20 mouse cellular contexts compared by ENCODE assay signal in the genomic region with DNA sequence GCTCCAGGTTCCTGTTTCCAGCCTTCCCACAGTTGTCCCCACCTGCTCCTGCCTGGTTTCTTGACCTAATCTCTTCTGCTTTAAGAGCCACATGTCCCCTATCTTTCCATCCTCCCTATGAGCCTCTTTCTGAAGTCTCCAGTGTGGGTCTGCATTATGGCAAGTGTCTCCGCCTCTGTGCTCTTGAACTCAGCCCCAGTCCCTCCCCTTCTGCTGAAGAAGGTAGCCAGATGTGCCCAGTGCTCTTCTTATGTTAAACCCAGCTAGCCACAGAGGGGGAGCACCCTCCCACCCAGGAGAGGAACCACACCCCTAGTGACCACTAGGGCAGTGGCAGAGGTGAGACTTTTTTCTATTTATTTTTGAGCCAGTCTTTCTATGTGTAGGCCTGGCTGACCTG. TPM values are rescaled to one million over a fixed set of nuclear protein-coding genes. Genes with fewer than 3 reads are reported as not detected.
A peak's percentile ranks its signal among the peaks of the same experiment; 100 is the strongest.
DNase-seq lines count a peak whose midpoint lies in the region; ATAC-seq and TF ChIP-seq lines count a peak whose summit lies in the region.
"Had no signal": no experiment of that assay in that cellular context is flagged by ENCODE, and none has a peak within 500 bp of the region (broad histone marks: within the 10 kb centered on the region; RNA-seq: fewer than 3 reads in every experiment).

No protein-coding gene starts in this region.

- H3K4me1 ChIP-seq in heart, embryonic 10.5 days: peaks cover 34% of the 10 kb centered on the region
- peaks cover 4% of the 10 kb centered on the region; the same call in 1 of the 2 replicates for H3K4me1 ChIP-seq in lung, embryonic 14.5 days (ENCODE audit: insufficient read depth)

- no peak overlapping the region for H3K4me3 ChIP-seq in heart, embryonic 10.5 days
- H3K4me3 ChIP-seq in lung, embryonic 14.5 days (ENCODE audit: low read depth, low read length): no peak overlapping the region
- H3K4me3 ChIP-seq: embryonic facial prominence, embryonic 15.5 days; erythroblast, embryonic 14.5 days; forebrain, embryonic 10.5 days; gastrocnemius, adult 2 months; heart, embryonic 13.5 days had no signal

- H3K27me3 ChIP-seq in heart, embryonic 10.5 days (ENCODE audit: insufficient read depth, poor library complexity, severe bottlenecking): no peaks in the 10 kb centered on the region
- H3K27me3 ChIP-seq in lung, embryonic 14.5 days (ENCODE audit: insufficient read depth, low read length): no peaks in the 10 kb centered on the region
- H3K27me3 ChIP-seq: embryonic facial prominence, embryonic 15.5 days; heart, embryonic 13.5 days; Patski had no signal

- 0 out of 2 replicates have a peak overlapping the region, but pooled peaks have one; percentile 16 for H3K27ac ChIP-seq in heart, embryonic 10.5 days
- no peak overlapping the region for H3K27ac ChIP-seq in lung, embryonic 14.5 days (ENCODE audit: low read depth)
- H3K27ac ChIP-seq: embryonic facial prominence, embryonic 15.5 days; forebrain, embryonic 10.5 days; gastrocnemius, adult 2 months; heart, embryonic 13.5 days; hindbrain, embryonic 14.5 days had no signal

- WGBS in heart, embryonic 10.5 days: 75% methylated on average over 1 of the region's 1 CpGs
- WGBS in lung, embryonic 14.5 days: 76% methylated on average over 1 of the region's 1 CpGs

- no peak for DNase-seq in heart, embryonic 10.5 days (ENCODE audit: low spot score)
- no peak for DNase-seq in heart, postnatal 4 days
- DNase-seq in lung, embryonic 14.5 days: no peak
- DNase-seq in lung, postnatal 14 days: no peak
- DNase-seq in R1 (ENCODE audit: low read depth, low spot score): peak; percentile 62
- no peak for DNase-seq in left cerebral cortex, adult 18-20 months (ENCODE audit: low spot score in 2 of 2)
- no peak for DNase-seq in thymus, postnatal 14 days
- DNase-seq in layer of hippocampus, adult 9-11 months: no peak
- DNase-seq: adrenal gland, adult 8-10 months; adrenal gland, postnatal 36 days; cerebellum, adult 2 months; gastrocnemius, adult 2 months; gastrocnemius, postnatal 25 days had no signal

- no peak for ATAC-seq in lung, embryonic 14.5 days (ENCODE audit: insufficient read depth)
- ATAC-seq: forebrain, embryonic 14.5 days; Patski had no signal

- H3K9me3 ChIP-seq in heart, embryonic 10.5 days: no peaks in the 10 kb centered on the region
- no peaks in the 10 kb centered on the region for H3K9me3 ChIP-seq in lung, embryonic 14.5 days (ENCODE audit: low read depth, low read length)
- H3K9me3 ChIP-seq: embryonic facial prominence, embryonic 15.5 days; forebrain, embryonic 10.5 days; heart, embryonic 13.5 days had no signal

- H3K4me2 ChIP-seq in lung, embryonic 14.5 days: no peak overlapping the region
- H3K4me2 ChIP-seq: embryonic facial prominence, embryonic 15.5 days; heart, embryonic 13.5 days; hindbrain, embryonic 14.5 days had no signal

- H3K9ac ChIP-seq in lung, embryonic 14.5 days: no peak overlapping the region
- H3K9ac ChIP-seq: embryonic facial prominence, embryonic 15.5 days; heart, embryonic 13.5 days; hindbrain, embryonic 14.5 days had no signal

- TF ChIP-seq CTCF in lung, embryonic 14.5 days (IDR thresholded peaks at IDR 0.05; ENCODE audit: low read depth): 0 out of 2 replicates have a peak, but pooled peaks have one; percentile 6

- no peaks in the 10 kb centered on the region for H3K36me3 ChIP-seq in heart, embryonic 10.5 days
- no peaks in the 10 kb centered on the region for H3K36me3 ChIP-seq in lung, embryonic 14.5 days (ENCODE audit: insufficient read depth)
- H3K36me3 ChIP-seq: embryonic facial prominence, embryonic 15.5 days; forebrain, embryonic 10.5 days; heart, embryonic 13.5 days had no signal

RNA-seq across cellular contexts. Expression of gene Arntl, which starts 56.7 kb away (rescaled TPM):
- polyA plus RNA-seq in heart, embryonic 10.5 days (2016; fragmentation: Nextera tagmentation; extraction: Ambion mirVana): 6.3 and 7.0 TPM in 2 replicates
- total RNA-seq in heart, postnatal 4 days (2021): 10 to 100 TPM in 1 of 2 experiments, 1 to 10 TPM in 1; 9.6 to 10.0 TPM
- 10.3 and 10.6 TPM in 2 replicates for polyA plus RNA-seq in lung, embryonic 14.5 days (2014; fragmentation: Nextera tagmentation; extraction: Ambion mirVana)
- total RNA-seq in left cerebral cortex, adult 18-20 months (2021): 10 to 100 TPM; 47.4 to 54.1 TPM

Comparison
In these comparisons a context has a peak if more than half of its experiments do, and no peak if none do; other contexts are left out.
1. RNA of gene Arntl, which starts 56.7 kb away (total RNA-seq): 47.4 to 54.1 TPM in left cerebral cortex, adult 18-20 months; 9.6 to 10.0 TPM in heart, postnatal 4 days; every median in the first group is over 4 times any median in the second.